Mouse (Mus musculus) MEL (cell line): ENCODE data around the gene Slc29a2.

Experiments used
- CTCF ChIP-seq, 3 experiments: IDR thresholded peaks in 2 of 3; conservative IDR thresholded peaks in 1 of 3; 2 replicates each; pipeline ENCODE4 v1.5.1; 2011 to 2012; ENCODE audit warnings: low read length in 3 of 3, low read depth in 2 of 3, mild to moderate bottlenecking in 2 of 3, improper control_type of control experiment in 1 of 3, inconsistent platforms in 1 of 3, mixed read lengths in 1 of 3, moderate library complexity in 1 of 3; ENCODE audit not compliant: control insufficient read depth in 1 of 3, insufficient read depth in 1 of 3, poor library complexity in 1 of 3, severe bottlenecking in 1 of 3
- EP300 ChIP-seq, 2 experiments: IDR thresholded peaks; 2 replicates each; pipeline ENCODE4 v1.6.1; 2011; ENCODE audit warnings: improper control_type of control experiment in 2 of 2, low read length in 2 of 2, low read depth in 1 of 2, mild to moderate bottlenecking in 1 of 2
- GATA1 ChIP-seq: IDR thresholded peaks from 2 replicates; pipeline ENCODE4 v1.6.1; 2011; ENCODE audit warnings: low read depth, low read length, improper control_type of control experiment
- MXI1 ChIP-seq: IDR thresholded peaks from 2 replicates; pipeline ENCODE4 v1.6.1; 2011; ENCODE audit warnings: mild to moderate bottlenecking, low read depth, low read length, improper control_type of control experiment
- POLR2A ChIP-seq, 2 experiments: IDR thresholded peaks; 2 replicates each; pipeline ENCODE4 v1.6.1; 2011 to 2012; ENCODE audit warnings: low read length in 2 of 2, mild to moderate bottlenecking in 2 of 2, control low read depth in 1 of 2, improper control_type of control experiment in 1 of 2, low read depth in 1 of 2, moderate library complexity in 1 of 2; ENCODE audit not compliant: control insufficient read depth in 1 of 2, insufficient read depth in 1 of 2, poor library complexity in 1 of 2
- TBP ChIP-seq: IDR thresholded peaks from 2 replicates; pipeline ENCODE4 v1.8.0; 2011; ENCODE audit warnings: low read depth, low read length, improper control_type of control experiment
- UBTF ChIP-seq: IDR thresholded peaks from 2 replicates; pipeline ENCODE4 v1.6.1; 2012; ENCODE audit warnings: low read depth, mild to moderate bottlenecking, inconsistent platforms, low read length, improper control_type of control experiment, moderate library complexity, borderline replicate concordance; ENCODE audit not compliant: insufficient read depth
- USF1 ChIP-seq: IDR thresholded peaks from 2 replicates; pipeline ENCODE4 v1.6.1; 2014; ENCODE audit warnings: low read depth, mild to moderate bottlenecking, inconsistent platforms, low read length, improper control_type of control experiment, moderate library complexity
- ZC3H11A ChIP-seq: IDR thresholded peaks from 2 replicates; pipeline ENCODE4 v1.6.1; 2012; ENCODE audit warnings: low read depth, mild to moderate bottlenecking, inconsistent platforms, low read length, improper control_type of control experiment
- ZKSCAN1 ChIP-seq: IDR thresholded peaks from 2 replicates; pipeline ENCODE4 v1.6.1; 2012; ENCODE audit warnings: low read depth, mild to moderate bottlenecking, inconsistent platforms, low read length, improper control_type of control experiment, moderate library complexity
- ZMIZ1 ChIP-seq: IDR thresholded peaks from 2 replicates; pipeline ENCODE4 v1.6.1; 2012; ENCODE audit warnings: low read depth, mild to moderate bottlenecking, inconsistent platforms, low read length, improper control_type of control experiment, moderate library complexity

GRCm38 (mm10) chr19:5036577-5036976 is 12.9 kb downstream of the Slc29a2 start:
- no peak for TF ChIP-seq TBP
- TF ChIP-seq ZKSCAN1, result no peak
- TF ChIP-seq POLR2A (IDR thresholded peaks at IDR 0.05; ENCODE audit: control insufficient read depth in 1 of 2, insufficient read depth in 1 of 2, low read depth in 1 of 2, low read length in 2 of 2, poor library complexity in 1 of 2), result no peak
- no peak for TF ChIP-seq USF1
- no peak for TF ChIP-seq UBTF
- TF ChIP-seq ZMIZ1, result no peak
- TF ChIP-seq CTCF (IDR thresholded peaks at IDR 0.05 in 2 of 3, conservative IDR thresholded peaks at IDR 0.05 in 1 of 3; ENCODE audit: control insufficient read depth in 1 of 3, insufficient read depth in 1 of 3, low read depth in 2 of 3, low read length in 3 of 3, poor library complexity in 1 of 3, severe bottlenecking in 1 of 3), result no peak
- peak; percentile 30; the same call in 1 of the 2 replicates for TF ChIP-seq GATA1
- TF ChIP-seq ZC3H11A, result no peak
- TF ChIP-seq MXI1, result no peak
- no peak for TF ChIP-seq EP300 (IDR thresholded peaks at IDR 0.05; ENCODE audit: low read depth in 1 of 2, low read length in 2 of 2)
